Mouse (Mus musculus) bone marrow macrophage, adult 2 months (primary cell): ENCODE data around the gene Slco3a1.

Source experiments
- CTCF ChIP-seq: IDR thresholded peaks from 2 replicates; pipeline ENCODE4 v1.5.1; 2012; ENCODE audit warnings: low read depth, mild to moderate bottlenecking, low read length, moderate library complexity
- POLR2A ChIP-seq: IDR thresholded peaks from 2 replicates; pipeline ENCODE4 v1.6.1; 2012; ENCODE audit warnings: mild to moderate bottlenecking, low read depth, low read length, borderline replicate concordance

GRCm38 (mm10) chr7:74447781-74448180, 106.8 kb downstream of the Slco3a1 start:
- no peak for TF ChIP-seq POLR2A
- no peak for TF ChIP-seq CTCF
